Mouse (Mus musculus) liver, embryonic 14.5 days (tissue): Measurements from ENCODE around the gene Farsa. TPM values are rescaled to one million over a fixed set of nuclear protein-coding genes. Genes with fewer than 3 reads are reported as not detected.

ENCODE experiments used
- ATAC-seq: fragments of 200-750 bp; cut with Nextera tagmentation; 2 replicates; pipeline ENCODE4 v1.8.0; 2017; ENCODE audit warnings: moderate number of reproducible peaks, mild to moderate bottlenecking, moderate library complexity; ENCODE audit not compliant: insufficient read depth
- DNase-seq, 3 experiments: peaks; one replicate each; pipeline ENCODE4 v3.0.0-alpha.2; 2012 to 2013; ENCODE audit warnings: low read depth in 3 of 3, low spot score in 3 of 3
- H3K27ac ChIP-seq: fragments of 300-500 bp; sonication (generic); 2 replicates; pipeline ENCODE4 v1.5.1; 2014; ENCODE audit warnings: moderate library complexity, mild to moderate bottlenecking, control low read depth, inconsistent platforms
- H3K27me3 ChIP-seq: fragments of 300-500 bp; sonication (generic); 2 replicates; pipeline ENCODE4 v1.6.1; 2014; ENCODE audit warnings: mild to moderate bottlenecking, low read length, moderate library complexity; ENCODE audit not compliant: control insufficient read depth, insufficient read depth
- H3K36me3 ChIP-seq: fragments of 300-500 bp; sonication (generic); replicated peaks from 2 replicates; pipeline ENCODE4 v1.6.1; 2014; ENCODE audit warnings: low read depth; ENCODE audit not compliant: control insufficient read depth, insufficient read depth
- H3K4me1 ChIP-seq, 2 experiments: fragments of 200-500 bp in 1 of 2; fragments of 300-500 bp in 1 of 2; sonication (generic) in 1 of 2; replicated peaks; 2 replicates each; pipeline ENCODE4 v1.6.1; 2012 to 2014; ENCODE audit warnings: antibody characterized with exemption in 1 of 2, inconsistent platforms in 1 of 2, low read length in 1 of 2; ENCODE audit not compliant: control insufficient read depth in 2 of 2, insufficient read depth in 2 of 2
- H3K4me2 ChIP-seq: fragments of 300-500 bp; sonication (generic); 2 replicates; pipeline ENCODE4 v1.6.1; 2014; ENCODE audit warnings: low read depth, mild to moderate bottlenecking, control low read depth, moderate library complexity
- H3K4me3 ChIP-seq, 2 experiments: fragments of 200-500 bp in 1 of 2; fragments of 300-500 bp in 1 of 2; sonication (generic) in 1 of 2; 2 replicates each; pipeline ENCODE4 v1.5.1; 2012 to 2014; ENCODE audit warnings: low read depth in 2 of 2, low read length in 2 of 2, mild to moderate bottlenecking in 2 of 2, control low read depth in 1 of 2, inconsistent platforms in 1 of 2, moderate library complexity in 1 of 2; ENCODE audit not compliant: insufficient read depth in 1 of 2
- H3K9ac ChIP-seq: fragments of 300-500 bp; sonication (generic); replicated peaks from 2 replicates; pipeline ENCODE4 v1.6.1; 2014; ENCODE audit warnings: mild to moderate bottlenecking, control low read depth, moderate library complexity
- H3K9me3 ChIP-seq: fragments of 300-500 bp; sonication (generic); 2 replicates; pipeline ENCODE4 v1.6.1; 2016; ENCODE audit warnings: low read length, mixed read lengths; ENCODE audit not compliant: control insufficient read depth
- CTCF ChIP-seq: IDR thresholded peaks from 2 replicates; pipeline ENCODE4 v1.5.1; 2016; ENCODE audit warnings: antibody characterized with exemption, low read depth, control low read depth
- EP300 ChIP-seq: IDR thresholded peaks from 2 replicates; pipeline ENCODE4 v1.6.1; 2016; ENCODE audit warnings: antibody characterized with exemption, low read depth
- WGBS: fragments of 180-500 bp; shearing (Covaris S2); extraction: QIAGEN DNeasy Blood & Tissue Kit; methylation state at CpG from one replicate; pipeline ENCODE4 v1.1.7; 2014; ENCODE audit not compliant: insufficient replicate concordance; 5-methylcytosine and 5-hydroxymethylcytosine counted together
- polyA plus RNA-seq, 2 experiments: library from polyadenylated mRNA; depleted of rRNA in 1 of 2; stranded (reverse) in 1 of 2; unstranded in 1 of 2; fragments of >200 nt; fragmentation: Nextera tagmentation in 1 of 2; extraction: Ambion mirVana in 1 of 2; gene quantifications; 2 replicates each; pipeline versions ENCODE4 v1.2.1 to v1.2.3; 2012 to 2014

The Farsa gene
- polyA plus RNA-seq, 2 experiments = 45.8 to 54.8 TPM

GRCm38 (mm10) chr8:84845355-84846093 is 11.3 kb upstream of the Farsa start:
- no peaks in the 10 kb centered on the region for H3K27me3 ChIP-seq
- peak overlapping the region; percentile 94 for H3K4me2 ChIP-seq
- H3K9me3 ChIP-seq = no peaks in the 10 kb centered on the region
- ATAC-seq (no peak), DNase-seq (no peak)
- peak overlapping the region; percentile 81 for H3K27ac ChIP-seq
- peaks cover 23% of the 10 kb centered on the region in 2 experiments for H3K4me1 ChIP-seq
- TF ChIP-seq CTCF (peak; percentile 71), EP300 (no peak)
- H3K36me3 ChIP-seq = peaks cover 43% of the 10 kb centered on the region
- WGBS = 10% methylated on average over 12 of the region's 12 CpGs
- peak overlapping the region; percentile 97 for H3K9ac ChIP-seq
- peak overlapping the region; percentile 83 to 95 for H3K4me3 ChIP-seq

- peak overlapping the region; percentile 97 for H3K9ac ChIP-seq
- ATAC-seq (peak; percentile 31), DNase-seq (no peak)
- TF ChIP-seq CTCF (no peak), EP300 (no peak)
- H3K4me2 ChIP-seq = peak overlapping the region; percentile 94
- H3K4me3 ChIP-seq = peak overlapping the region; percentile 83 to 95
- peak overlapping the region; percentile 81 for H3K27ac ChIP-seq
- H3K36me3 ChIP-seq = peaks cover 43% of the 10 kb centered on the region
- no peaks in the 10 kb centered on the region for H3K9me3 ChIP-seq
- no peaks in the 10 kb centered on the region for H3K27me3 ChIP-seq
- H3K4me1 ChIP-seq = peaks cover 20 to 22% of the 10 kb centered on the region in 2 experiments
- under 1% methylated on average over 30 of the region's 30 CpGs for WGBS
These were observed 10.6 kb upstream of the Farsa start for GRCm38 (mm10) chr8:84846094-84846721.

- Histone ChIP-seq H3K36me3 (peaks cover 39% of the 10 kb centered on the region), H3K9ac (peak within 1 kb of the TSS; percentile 97), H3K4me3 (peak within 1 kb of the TSS; percentile 85 to 95), H3K27ac (peak within 1 kb of the TSS; percentile 86), H3K4me2 (peak within 1 kb of the TSS; percentile 94), H3K4me1 (peaks cover 19 to 20% of the 10 kb centered on the region in 2 experiments), H3K9me3 (no peaks in the 10 kb centered on the region), H3K27me3 (no peaks in the 10 kb centered on the region)
- ATAC-seq (peak; percentile 99), DNase-seq (peak; percentile 100)
- WGBS = under 1% methylated on average over 55 of the region's 55 CpGs
- peak; percentile 54 for TF ChIP-seq CTCF
- peak; percentile 17 for TF ChIP-seq EP300
These were observed 9.8 kb upstream of the Farsa start, which contains the start of gene Calr for GRCm38 (mm10) chr8:84846722-84847572. Gene Calr, minus strand, starts transcription at chr8:84846934.

GRCm38 (mm10) chr8:84847684-84848435 is 8.9 kb upstream of the Farsa start:
- H3K9ac ChIP-seq = peak overlapping the region; percentile 58
- H3K4me1 ChIP-seq = peaks cover 19 to 20% of the 10 kb centered on the region in 2 experiments
- DNase-seq (peak in 1 of 3 experiments; percentile 58), ATAC-seq (no peak)
- peak overlapping the region; percentile 86 for H3K27ac ChIP-seq
- TF ChIP-seq CTCF = no peak
- TF ChIP-seq EP300 = peak; percentile 66
- H3K27me3 ChIP-seq = no peaks in the 10 kb centered on the region
- no peaks in the 10 kb centered on the region for H3K9me3 ChIP-seq
- H3K36me3 ChIP-seq = peaks cover 29% of the 10 kb centered on the region
- H3K4me3 ChIP-seq = peak overlapping the region; percentile 85 to 95
- 4% methylated on average over 6 of the region's 6 CpGs for WGBS
- peak overlapping the region; percentile 73 for H3K4me2 ChIP-seq
